Mouse (Mus musculus) lung, adult 2 months (tissue): Measurements from ENCODE around the gene Hbq1a. TPM values are rescaled to one million over a fixed set of nuclear protein-coding genes. Genes with fewer than 3 reads are reported as not detected.

Experiments used
- DNase-seq: peaks from one replicate; pipeline ENCODE4 v3.0.0; 2022
- H3K4me1 ChIP-seq: fragments of 200-500 bp; 2 replicates; pipeline ENCODE4 v1.6.1; 2011; ENCODE audit warnings: low read length; ENCODE audit not compliant: control insufficient read depth, insufficient read depth
- H3K4me3 ChIP-seq: fragments of 200-500 bp; replicated peaks from 2 replicates; pipeline ENCODE3; 2011; ENCODE audit warnings: low read depth, mild to moderate bottlenecking, control low read depth, low read length; ENCODE audit errors: extremely low read depth
- CTCF ChIP-seq: fragments of 200-500 bp; IDR thresholded peaks from 2 replicates; pipeline ENCODE4 v1.5.1; 2011; ENCODE audit warnings: mild to moderate bottlenecking, low read length, control low read depth; ENCODE audit not compliant: insufficient read depth
- POLR2A ChIP-seq: fragments of 200-500 bp; IDR thresholded peaks from 2 replicates; pipeline ENCODE4 v1.6.1; 2011; ENCODE audit warnings: low read depth, mild to moderate bottlenecking, control low read depth, low read length, borderline replicate concordance; ENCODE audit errors: extremely low read depth
- WGBS: fragments of 180-500 bp; shearing (Covaris S2); methylation state at CpG from one replicate; pipeline ENCODE4 v1.1.7; 2018; 5-methylcytosine and 5-hydroxymethylcytosine counted together
- polyA plus RNA-seq: library from polyadenylated mRNA; depleted of rRNA; stranded (reverse); fragments of >200 nt; gene quantifications from 2 replicates; pipeline ENCODE4 v1.2.3, GENCODE M21; 2012; rRNA removed

Hbq1a gene
- polyA plus RNA-seq, 1 experiment, result 1.1 TPM

- Histone ChIP-seq H3K4me1 (peaks cover 5% of the 10 kb centered on the region; the same call in 1 of the 2 replicates), H3K4me3 (no peak overlapping the region)
- WGBS, result 61% methylated on average over 6 of the region's 6 CpGs
- TF ChIP-seq POLR2A (no peak), CTCF (no peak)
- DNase-seq, result no peak
These were observed 45.8 kb downstream of the Hbq1a start for GRCm38 (mm10) chr11:32345504-32346297.

- Histone ChIP-seq H3K4me3 (peak overlapping the region; percentile 55), H3K4me1 (peaks cover 5% of the 10 kb centered on the region; the same call in 1 of the 2 replicates)
- WGBS, result 6% methylated on average over 10 of the region's 10 CpGs
- DNase-seq, result no peak
- TF ChIP-seq CTCF (no peak), POLR2A (no peak)
These were observed 47.4 kb downstream of the Hbq1a start for GRCm38 (mm10) chr11:32347264-32347606.

DNA sequence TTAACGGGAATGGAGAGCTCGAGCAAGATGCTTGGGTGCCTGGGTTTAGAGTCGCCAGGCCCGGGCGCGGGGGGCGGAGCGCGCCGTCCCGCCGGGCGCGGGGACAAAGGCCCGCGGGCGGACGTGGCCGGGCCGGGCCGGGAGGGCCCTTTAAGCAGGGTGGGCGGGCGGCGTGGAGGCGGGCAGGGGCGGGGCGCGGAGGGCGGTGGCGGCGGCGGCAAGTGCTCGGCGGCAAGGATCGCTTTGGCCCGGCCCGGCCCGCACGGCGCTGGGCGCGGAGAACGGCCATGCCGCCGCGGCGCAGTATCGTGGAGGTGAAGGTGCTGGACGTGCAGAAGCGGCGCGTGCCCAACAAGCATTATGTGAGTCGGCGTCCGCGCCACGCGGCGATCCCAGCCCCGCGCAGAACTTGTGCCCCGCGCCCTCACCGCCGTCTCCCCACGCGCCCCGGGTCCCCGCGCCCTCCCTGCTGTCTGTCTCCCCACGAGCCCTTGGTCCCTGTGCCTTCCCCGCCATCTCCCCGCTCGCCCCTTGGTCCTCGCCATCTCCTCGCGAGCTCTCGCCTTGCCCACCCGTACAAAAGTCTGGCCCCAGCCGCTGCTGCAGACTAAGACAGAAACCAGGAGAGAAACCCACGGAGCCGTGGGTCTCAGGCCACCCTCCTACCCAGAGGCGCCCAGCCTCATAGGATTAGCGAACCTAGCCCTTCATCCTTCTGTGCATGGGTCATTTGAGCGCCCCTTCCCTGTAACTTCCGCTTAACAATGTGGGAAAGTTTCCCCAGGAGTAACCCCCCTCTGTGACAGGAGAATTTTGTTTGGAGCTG is 48.0 kb downstream of the Hbq1a start, which contains the start of gene Sh3pxd2b:
Sh3pxd2b (plus strand) TSS at position 214 of the 826 bp plus-strand sequence.
- TF ChIP-seq CTCF (no peak), POLR2A (peak; percentile 59; the same call in 1 of the 2 replicates)
- DNase-seq, result peak; percentile 62
- WGBS, result under 1% methylated on average over 65 of the region's 86 CpGs
- H3K4me1 ChIP-seq, result peaks cover 5% of the 10 kb centered on the region; the same call in 1 of the 2 replicates
- peak within 1 kb of the TSS; percentile 95 for H3K4me3 ChIP-seq

DNA sequence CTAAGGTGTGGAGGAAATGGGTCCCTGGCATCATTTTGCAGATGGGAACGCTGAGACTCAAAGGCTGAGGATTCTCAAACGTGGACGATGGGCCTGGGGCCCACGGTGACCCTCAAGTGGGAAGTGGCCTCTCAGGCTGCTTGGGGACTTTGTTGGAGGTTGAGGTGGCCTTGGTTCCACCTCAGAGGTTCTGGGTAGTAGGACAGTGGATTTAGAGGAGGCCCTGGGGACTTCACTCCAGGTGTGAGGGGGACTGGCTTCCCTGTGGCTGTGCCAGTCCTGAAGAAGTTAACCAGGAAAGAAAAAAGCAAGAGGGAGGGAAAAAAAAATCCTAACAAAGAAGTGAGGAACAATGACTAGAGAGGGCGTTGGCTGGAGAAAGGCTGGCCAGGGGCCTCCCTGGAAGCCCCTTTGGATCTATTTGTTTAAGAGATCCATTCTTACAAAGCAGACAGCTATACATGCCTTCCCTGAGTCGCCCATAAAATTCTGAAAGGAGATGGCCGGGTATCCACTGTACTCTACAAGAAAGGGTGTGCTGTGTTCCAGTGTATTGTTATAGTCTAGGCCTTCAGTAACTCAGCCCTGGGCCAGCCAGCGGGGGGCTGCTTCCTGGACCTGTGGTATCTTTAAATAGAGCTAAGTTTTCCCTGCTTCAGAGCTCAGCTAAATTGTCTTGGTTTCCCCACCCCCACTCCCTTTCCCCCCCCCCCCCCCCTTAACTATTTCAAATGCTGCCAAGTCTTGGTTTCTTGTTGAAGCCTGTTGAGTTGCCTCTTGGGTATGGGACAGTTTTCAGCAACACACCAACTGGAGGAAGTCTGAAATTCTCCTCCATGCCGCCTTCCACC is 48.8 kb downstream of the Hbq1a start:
- peaks cover 5% of the 10 kb centered on the region; the same call in 1 of the 2 replicates for H3K4me1 ChIP-seq
- WGBS, result 20% methylated on average over 9 of the region's 9 CpGs
- DNase-seq, result no peak
- TF ChIP-seq CTCF (no peak), POLR2A (no peak)
- peak overlapping the region; percentile 95 for H3K4me3 ChIP-seq

DNA sequence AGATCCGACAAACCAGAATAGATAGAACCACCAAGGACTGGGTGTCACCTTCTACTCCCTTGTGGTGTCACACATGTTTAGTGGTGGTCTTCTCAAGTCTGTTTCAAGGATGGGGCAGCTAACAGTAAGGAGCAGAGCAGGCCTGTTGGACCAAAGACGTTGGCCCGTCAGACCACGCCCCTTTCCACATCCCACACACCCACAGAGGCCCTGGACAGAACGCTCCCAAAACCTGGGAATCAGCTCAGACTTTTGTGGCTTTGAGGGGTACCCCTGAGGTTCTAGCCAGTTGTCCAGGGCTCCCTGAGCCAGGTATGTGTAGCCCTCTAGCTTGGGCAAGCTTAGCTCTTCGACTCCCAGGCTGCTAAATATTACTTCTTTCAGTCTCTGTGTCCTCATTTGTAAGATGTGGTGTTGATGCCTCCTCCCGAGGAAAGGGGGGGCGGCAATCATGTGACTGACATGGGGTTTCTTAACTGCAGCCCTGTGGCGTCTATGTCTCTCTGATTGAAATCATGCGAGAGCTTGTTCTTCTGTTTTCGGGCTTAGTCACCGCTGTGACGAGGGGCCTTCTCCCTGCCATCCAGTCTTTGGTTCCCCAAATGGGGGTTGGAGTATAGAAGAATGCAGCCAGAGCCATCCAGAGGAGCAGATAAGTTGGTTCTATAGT is 49.5 kb downstream of the Hbq1a start:
- TF ChIP-seq POLR2A, result no peak
- no peak for TF ChIP-seq CTCF
- Histone ChIP-seq H3K4me3 (no peak overlapping the region), H3K4me1 (peaks cover 5% of the 10 kb centered on the region; the same call in 1 of the 2 replicates)
- 50% methylated on average over 13 of the region's 13 CpGs for WGBS
- DNase-seq, result no peak

Other genes with a start within 250 kb of the Hbq1a start
- 1.4 and 2.3 TPM in 2 replicates for gene Il9r, start 99.8 kb upstream of the Hbq1a start, polyA plus RNA-seq
- 12.5 and 16.5 TPM in 2 replicates for gene Snrnp25, start 94.7 kb upstream of the Hbq1a start, polyA plus RNA-seq
- gene Rhbdf1, start 77.8 kb upstream of the Hbq1a start, polyA plus RNA-seq, result 183 and 195 TPM in 2 replicates
- gene Mpg, start 73.6 kb upstream of the Hbq1a start, polyA plus RNA-seq, result 9.8 and 12.4 TPM in 2 replicates
- 77.9 and 85.7 TPM in 2 replicates for gene Nprl3, start 32.4 kb upstream of the Hbq1a start, polyA plus RNA-seq
- not detected in 2 replicates for gene Hba-x, start 23.7 kb upstream of the Hbq1a start, polyA plus RNA-seq
- 5,782 and 18,923 TPM in 2 replicates for gene Hba-a1, start 16.6 kb upstream of the Hbq1a start, polyA plus RNA-seq
- gene Hbq1b, start 13.1 kb upstream of the Hbq1a start, polyA plus RNA-seq, result 0.60 and 1.6 TPM in 2 replicates
- gene Hba-a2, start 3.6 kb upstream of the Hbq1a start, polyA plus RNA-seq, result 11,114 and 27,871 TPM in 2 replicates
- 8.1 and 10.7 TPM in 2 replicates for gene Sh3pxd2b, start 47.8 kb downstream of the Hbq1a start, polyA plus RNA-seq
- gene Ubtd2, start 155.3 kb downstream of the Hbq1a start, polyA plus RNA-seq, result 8.8 and 11.8 TPM in 2 replicates
- not detected in 2 replicates for gene Efcab9, start 232.0 kb downstream of the Hbq1a start, polyA plus RNA-seq
- 19.4 and 22.8 TPM in 2 replicates for gene Stk10, start 233.2 kb downstream of the Hbq1a start, polyA plus RNA-seq